Mouse (Mus musculus) midbrain, postnatal 0 days (tissue): ENCODE measurements around the gene Mrpl33. TPM values are rescaled to one million over a fixed set of nuclear protein-coding genes. Genes with fewer than 3 reads are reported as not detected.

Source experiments
- ATAC-seq: fragments of 200-750 bp; cut with Nextera tagmentation; 2 replicates; pipeline ENCODE4 v1.8.0; 2017; ENCODE audit warnings: moderate number of reproducible peaks, mild to moderate bottlenecking, moderate TSS enrichment, moderate library complexity; ENCODE audit not compliant: low FRiP score
- DNase-seq: peaks from one replicate; pipeline ENCODE4 v3.0.0-alpha.2; 2015; ENCODE audit warnings: low spot score
- H3K27ac ChIP-seq: fragments of 300-500 bp; sonication (generic); 2 replicates; pipeline ENCODE4 v1.5.1; 2014; ENCODE audit warnings: low read depth, mild to moderate bottlenecking, low read length, mixed read lengths
- H3K27me3 ChIP-seq: fragments of 300-500 bp; sonication (generic); 2 replicates; pipeline ENCODE4 v1.6.1; 2014; ENCODE audit warnings: low read length, control low read depth, mixed read lengths; ENCODE audit not compliant: insufficient read depth
- H3K36me3 ChIP-seq: fragments of 300-500 bp; sonication (generic); 2 replicates; pipeline ENCODE4 v1.6.1; 2014; ENCODE audit warnings: low read length, control low read depth, mixed read lengths; ENCODE audit not compliant: insufficient read depth
- H3K4me1 ChIP-seq: fragments of 300-500 bp; sonication (generic); 2 replicates; pipeline ENCODE4 v1.6.1; 2014; ENCODE audit warnings: mild to moderate bottlenecking, control low read depth, antibody characterized with exemption, low read length, mixed read lengths; ENCODE audit not compliant: insufficient read depth
- H3K4me2 ChIP-seq: fragments of 300-500 bp; sonication (generic); 2 replicates; pipeline ENCODE4 v1.6.1; 2014; ENCODE audit warnings: low read depth, mild to moderate bottlenecking, low read length, mixed read lengths; ENCODE audit not compliant: poor library complexity, severe bottlenecking
- H3K4me3 ChIP-seq: fragments of 300-500 bp; sonication (generic); 2 replicates; pipeline ENCODE4 v1.5.1; 2014; ENCODE audit warnings: low read depth, mild to moderate bottlenecking, low read length, moderate library complexity
- H3K9ac ChIP-seq: fragments of 300-500 bp; sonication (generic); replicated peaks from 2 replicates; pipeline ENCODE4 v1.6.1; 2014; ENCODE audit warnings: mild to moderate bottlenecking, low read length, moderate library complexity, mixed read lengths; ENCODE audit not compliant: poor library complexity, severe bottlenecking
- H3K9me3 ChIP-seq: fragments of 300-500 bp; sonication (generic); 2 replicates; pipeline ENCODE4 v1.6.1; 2016; ENCODE audit warnings: low read length, control low read depth
- CTCF ChIP-seq: IDR thresholded peaks from 2 replicates; pipeline ENCODE4 v1.5.1; 2016; ENCODE audit warnings: antibody characterized with exemption, mild to moderate bottlenecking
- WGBS: fragments of 180-500 bp; shearing (Covaris S2); extraction: QIAGEN DNeasy Blood & Tissue Kit; methylation state at CpG from one replicate; pipeline ENCODE4 v1.1.7; 2014; 5-methylcytosine and 5-hydroxymethylcytosine counted together
- polyA plus RNA-seq: library from polyadenylated mRNA; unstranded; fragments of >200 nt; fragmentation: Nextera tagmentation; extraction: Ambion mirVana; gene quantifications from 2 replicates; pipeline ENCODE4 v1.2.1, GENCODE M21; 2015
- total RNA-seq: library from RNA; depleted of rRNA; stranded (reverse); fragments of >200 nt; gene quantifications from 2 replicates; pipeline ENCODE4 v1.2.3, GENCODE M21; 2014

The Mrpl33 gene
- total and polyA plus RNA-seq, 2 experiments from 2014 or later, result 79.9 to 283 TPM

- DNase-seq, result no peak
- Histone ChIP-seq H3K9ac (no peak overlapping the region), H3K27ac (no peak overlapping the region), H3K27me3 (no peaks in the 10 kb centered on the region), H3K9me3 (no peaks in the 10 kb centered on the region), H3K4me1 (no peaks in the 10 kb centered on the region), H3K36me3 (0 out of 2 replicates have a peak, but pooled peaks cover 2% of the 10 kb centered on the region), H3K4me2 (no peak overlapping the region), H3K4me3 (no peak overlapping the region)
- WGBS, result 55% methylated on average over 5 of the region's 5 CpGs
- no peak for ATAC-seq
- no peak for TF ChIP-seq CTCF
Measured at GRCm38 (mm10) chr5:31634679-31635078, 37.9 kb downstream of the Mrpl33 start.

GRCm38 (mm10) chr5:31636636-31637253 is 40.0 kb downstream of the Mrpl33 start:
- ATAC-seq (no peak), DNase-seq (no peak)
- no peak overlapping the region for H3K9ac ChIP-seq
- H3K4me1 ChIP-seq, result no peaks in the 10 kb centered on the region
- 0 out of 2 replicates have a peak, but pooled peaks cover 4% of the 10 kb centered on the region for H3K36me3 ChIP-seq
- H3K27ac ChIP-seq, result no peak overlapping the region
- no peak for TF ChIP-seq CTCF
- H3K9me3 ChIP-seq, result no peaks in the 10 kb centered on the region
- no peak overlapping the region for H3K4me2 ChIP-seq
- 41% methylated on average over 9 of the region's 9 CpGs for WGBS
- no peaks in the 10 kb centered on the region for H3K27me3 ChIP-seq
- no peak overlapping the region for H3K4me3 ChIP-seq

GRCm38 (mm10) chr5:31640542-31640941 is 43.8 kb downstream of the Mrpl33 start:
- WGBS, result 88% methylated on average over 2 of the region's 2 CpGs
- Histone ChIP-seq H3K36me3 (0 out of 2 replicates have a peak, but pooled peaks cover 8% of the 10 kb centered on the region), H3K27ac (no peak overlapping the region), H3K9ac (no peak overlapping the region), H3K4me3 (no peak overlapping the region), H3K4me1 (no peaks in the 10 kb centered on the region), H3K27me3 (no peaks in the 10 kb centered on the region), H3K9me3 (no peaks in the 10 kb centered on the region), H3K4me2 (no peak overlapping the region)
- ATAC-seq (no peak), DNase-seq (no peak)
- no peak for TF ChIP-seq CTCF

- Histone ChIP-seq H3K4me2 (no peak overlapping the region), H3K36me3 (0 out of 2 replicates have a peak, but pooled peaks cover 8% of the 10 kb centered on the region), H3K27me3 (no peaks in the 10 kb centered on the region), H3K27ac (no peak overlapping the region), H3K9ac (no peak overlapping the region), H3K4me1 (no peaks in the 10 kb centered on the region), H3K4me3 (no peak overlapping the region), H3K9me3 (no peaks in the 10 kb centered on the region)
- ATAC-seq (no peak), DNase-seq (no peak)
- WGBS, result 90% methylated on average over 3 of the region's 3 CpGs
- no peak for TF ChIP-seq CTCF
Measured at GRCm38 (mm10) chr5:31642300-31642699, 45.6 kb downstream of the Mrpl33 start.

- no peaks in the 10 kb centered on the region for H3K27me3 ChIP-seq
- H3K4me1 ChIP-seq, result no peaks in the 10 kb centered on the region
- no peak overlapping the region for H3K9ac ChIP-seq
- no peak for DNase-seq
- no peak overlapping the region for H3K4me3 ChIP-seq
- H3K36me3 ChIP-seq, result 0 out of 2 replicates have a peak, but pooled peaks cover 6% of the 10 kb centered on the region
- H3K4me2 ChIP-seq, result no peak overlapping the region
- no peak overlapping the region for H3K27ac ChIP-seq
- no peak for TF ChIP-seq CTCF
- H3K9me3 ChIP-seq, result no peaks in the 10 kb centered on the region
- no peak for ATAC-seq
- WGBS, result 84% methylated on average over 4 of the region's 4 CpGs
Measured at GRCm38 (mm10) chr5:31644272-31644671, 47.5 kb downstream of the Mrpl33 start.

- ATAC-seq (no peak), DNase-seq (no peak)
- Histone ChIP-seq H3K9me3 (no peaks in the 10 kb centered on the region), H3K4me3 (no peak overlapping the region), H3K27ac (no peak overlapping the region), H3K9ac (no peak overlapping the region), H3K36me3 (0 out of 2 replicates have a peak, but pooled peaks cover 6% of the 10 kb centered on the region), H3K27me3 (no peaks in the 10 kb centered on the region), H3K4me2 (no peak overlapping the region), H3K4me1 (no peaks in the 10 kb centered on the region)
- TF ChIP-seq CTCF, result no peak
- WGBS, result 91% methylated on average over 6 of the region's 6 CpGs
Measured at GRCm38 (mm10) chr5:31644847-31645246, 48.1 kb downstream of the Mrpl33 start.
